Mouse (Mus musculus): ENCODE measurements around the gene Zbtb46. TPM values are rescaled to one million over a fixed set of nuclear protein-coding genes. Genes with fewer than 3 reads are reported as not detected.

The Zbtb46 gene
- polyA plus RNA-seq, 1 experiment = 7.7 TPM

- Histone ChIP-seq H3K27ac (ENCODE audit: insufficient read depth, low read depth, low read length) (peak overlapping the region; percentile 49; the same call in 1 of the 2 replicates), H3K4me1 (ENCODE audit: control insufficient read depth, insufficient read depth, low read length) (no peaks in the 10 kb centered on the region; the same call in 1 of the 2 replicates), H3K36me3 (ENCODE audit: control insufficient read depth, insufficient read depth, low read length) (no peaks in the 10 kb centered on the region), H3K4me3 (ENCODE audit: insufficient read depth, low read depth, low read length) (no peak overlapping the region), H3K27me3 (replicated peaks; ENCODE audit: control insufficient read depth, insufficient read depth, low read length) (no peaks in the 10 kb centered on the region)
- WGBS = 37% methylated on average over 7 of the region's 7 CpGs
- TF ChIP-seq CTCF (conservative IDR thresholded peaks at IDR 0.05; ENCODE audit: insufficient read depth, insufficient read length, low read depth, low read length) (peak; percentile 33), POLR2A (IDR thresholded peaks at IDR 0.05; ENCODE audit: low read depth, low read length) (no peak)
- peak; percentile 76 for DNase-seq
Observed at GRCm38 (mm10) chr2:181483562-181484318, 24.5 kb upstream of the Zbtb46 start.

- WGBS = 19% methylated on average over 2 of the region's 2 CpGs
- H3K36me3 ChIP-seq (ENCODE audit: control insufficient read depth, insufficient read depth, low read length) = no peaks in the 10 kb centered on the region
- H3K27me3 ChIP-seq (replicated peaks; ENCODE audit: control insufficient read depth, insufficient read depth, low read length) = no peaks in the 10 kb centered on the region
- TF ChIP-seq CTCF (conservative IDR thresholded peaks at IDR 0.05; ENCODE audit: insufficient read depth, insufficient read length, low read depth, low read length) = no peak
- peak overlapping the region; percentile 10 for H3K4me3 ChIP-seq (ENCODE audit: insufficient read depth, low read depth, low read length)
- peak overlapping the region; percentile 71 for H3K27ac ChIP-seq (ENCODE audit: insufficient read depth, low read depth, low read length)
- no peak for DNase-seq
- H3K4me1 ChIP-seq (ENCODE audit: control insufficient read depth, insufficient read depth, low read length) = no peaks in the 10 kb centered on the region; the same call in 1 of the 2 replicates
Observed at GRCm38 (mm10) chr2:181483120-181483519, 23.9 kb upstream of the Zbtb46 start.

GRCm38 (mm10) chr2:181472256-181472827 lies 13.1 kb upstream of the Zbtb46 start:
- WGBS = 64% methylated on average over 1 of the region's 1 CpGs
- Histone ChIP-seq H3K27me3 (replicated peaks; ENCODE audit: control insufficient read depth, insufficient read depth, low read length) (no peaks in the 10 kb centered on the region), H3K4me3 (ENCODE audit: insufficient read depth, low read depth, low read length) (no peak overlapping the region), H3K4me1 (ENCODE audit: control insufficient read depth, insufficient read depth, low read length) (no peaks in the 10 kb centered on the region), H3K27ac (ENCODE audit: insufficient read depth, low read depth, low read length) (peak overlapping the region; percentile 72), H3K36me3 (ENCODE audit: control insufficient read depth, insufficient read depth, low read length) (no peaks in the 10 kb centered on the region)
- DNase-seq = peak; percentile 72
- no peak for TF ChIP-seq POLR2A (IDR thresholded peaks at IDR 0.05; ENCODE audit: low read depth, low read length)
- no peak for TF ChIP-seq CTCF (conservative IDR thresholded peaks at IDR 0.05; ENCODE audit: insufficient read depth, insufficient read length, low read depth, low read length)

GRCm38 (mm10) chr2:181471246-181471645 lies 12.0 kb upstream of the Zbtb46 start:
- no peak overlapping the region for H3K4me3 ChIP-seq (ENCODE audit: insufficient read depth, low read depth, low read length)
- 28% methylated on average over 5 of the region's 5 CpGs for WGBS
- H3K27me3 ChIP-seq (replicated peaks; ENCODE audit: control insufficient read depth, insufficient read depth, low read length) = no peaks in the 10 kb centered on the region
- peak overlapping the region; percentile 78 for H3K27ac ChIP-seq (ENCODE audit: insufficient read depth, low read depth, low read length)
- H3K36me3 ChIP-seq (ENCODE audit: control insufficient read depth, insufficient read depth, low read length) = no peaks in the 10 kb centered on the region
- DNase-seq = peak; percentile 84
- no peak for TF ChIP-seq CTCF (conservative IDR thresholded peaks at IDR 0.05; ENCODE audit: insufficient read depth, insufficient read length, low read depth, low read length)
- no peak for TF ChIP-seq POLR2A (IDR thresholded peaks at IDR 0.05; ENCODE audit: low read depth, low read length)
- H3K4me1 ChIP-seq (ENCODE audit: control insufficient read depth, insufficient read depth, low read length) = no peaks in the 10 kb centered on the region

GRCm38 (mm10) chr2:181470285-181470684 lies 11.1 kb upstream of the Zbtb46 start:
- Histone ChIP-seq H3K4me1 (ENCODE audit: control insufficient read depth, insufficient read depth, low read length) (no peaks in the 10 kb centered on the region), H3K27me3 (replicated peaks; ENCODE audit: control insufficient read depth, insufficient read depth, low read length) (no peaks in the 10 kb centered on the region), H3K4me3 (ENCODE audit: insufficient read depth, low read depth, low read length) (no peak overlapping the region), H3K36me3 (ENCODE audit: control insufficient read depth, insufficient read depth, low read length) (no peaks in the 10 kb centered on the region), H3K27ac (ENCODE audit: insufficient read depth, low read depth, low read length) (peak overlapping the region; percentile 78)
- TF ChIP-seq POLR2A (IDR thresholded peaks at IDR 0.05; ENCODE audit: low read depth, low read length) (no peak), CTCF (conservative IDR thresholded peaks at IDR 0.05; ENCODE audit: insufficient read depth, insufficient read length, low read depth, low read length) (no peak)
- DNase-seq = peak; percentile 70
- WGBS = 65% methylated on average over 2 of the region's 2 CpGs

- Histone ChIP-seq H3K27ac (ENCODE audit: insufficient read depth, low read depth, low read length) (no peak overlapping the region), H3K4me3 (ENCODE audit: insufficient read depth, low read depth, low read length) (no peak overlapping the region), H3K4me1 (ENCODE audit: control insufficient read depth, insufficient read depth, low read length) (no peaks in the 10 kb centered on the region), H3K36me3 (ENCODE audit: control insufficient read depth, insufficient read depth, low read length) (no peaks in the 10 kb centered on the region), H3K27me3 (replicated peaks; ENCODE audit: control insufficient read depth, insufficient read depth, low read length) (no peaks in the 10 kb centered on the region)
- DNase-seq = no peak
- no peak for TF ChIP-seq POLR2A (IDR thresholded peaks at IDR 0.05; ENCODE audit: low read depth, low read length)
- no peak for TF ChIP-seq CTCF (conservative IDR thresholded peaks at IDR 0.05; ENCODE audit: insufficient read depth, insufficient read length, low read depth, low read length)
- whole genome bisulfite sequencing = 62% methylated on average over 3 of the region's 3 CpGs
Observed at GRCm38 (mm10) chr2:181465423-181465822, 6.2 kb upstream of the Zbtb46 start.

GRCm38 (mm10) chr2:181463008-181463738 lies 3.9 kb upstream of the Zbtb46 start:
- no peaks in the 10 kb centered on the region for H3K36me3 ChIP-seq (ENCODE audit: control insufficient read depth, insufficient read depth, low read length)
- H3K27me3 ChIP-seq (replicated peaks; ENCODE audit: control insufficient read depth, insufficient read depth, low read length) = no peaks in the 10 kb centered on the region
- TF ChIP-seq POLR2A (IDR thresholded peaks at IDR 0.05; ENCODE audit: low read depth, low read length) (no peak), CTCF (conservative IDR thresholded peaks at IDR 0.05; ENCODE audit: insufficient read depth, insufficient read length, low read depth, low read length) (no peak)
- WGBS = 39% methylated on average over 7 of the region's 7 CpGs
- H3K27ac ChIP-seq (ENCODE audit: insufficient read depth, low read depth, low read length) = no peak overlapping the region
- no peak overlapping the region for H3K4me3 ChIP-seq (ENCODE audit: insufficient read depth, low read depth, low read length)
- peak; percentile 81 for DNase-seq
- no peaks in the 10 kb centered on the region for H3K4me1 ChIP-seq (ENCODE audit: control insufficient read depth, insufficient read depth, low read length)

Measured in kidney, adult 2 months (tissue).